Mouse (Mus musculus) spleen, postnatal 36 days (tissue): ENCODE measurements around the gene Prorsd1.

Source experiments
- DNase-seq, 2 experiments: peaks; one replicate each; pipeline ENCODE4 v3.0.0; 2022; ENCODE audit warnings: low spot score in 2 of 2, mixed read lengths in 1 of 2

The Prorsd1 gene

GRCm38 (mm10) chr11:29503948-29504893 is 10.6 kb downstream of the Prorsd1 start:
- no peak for DNase-seq

DNA sequence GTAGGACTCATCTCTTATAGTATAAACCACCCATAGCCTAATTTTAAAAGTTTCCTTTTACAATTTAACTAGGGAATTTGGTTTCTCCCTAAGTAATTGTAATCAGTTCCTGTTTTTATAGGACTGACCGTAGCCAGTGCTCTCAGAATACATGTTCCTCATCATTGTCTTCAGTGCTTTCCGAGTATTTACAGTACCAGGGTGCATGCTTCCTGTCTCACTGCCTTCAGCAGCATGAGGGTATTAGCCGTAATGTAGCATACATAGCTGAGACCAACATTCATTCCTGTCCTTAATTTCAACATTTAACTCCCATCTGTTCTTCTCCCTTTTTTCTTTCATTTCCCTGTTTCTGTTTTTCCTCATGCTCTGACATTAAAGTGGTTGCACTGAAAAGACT is 17.9 kb downstream of the Prorsd1 start:
- no peak for DNase-seq

DNA sequence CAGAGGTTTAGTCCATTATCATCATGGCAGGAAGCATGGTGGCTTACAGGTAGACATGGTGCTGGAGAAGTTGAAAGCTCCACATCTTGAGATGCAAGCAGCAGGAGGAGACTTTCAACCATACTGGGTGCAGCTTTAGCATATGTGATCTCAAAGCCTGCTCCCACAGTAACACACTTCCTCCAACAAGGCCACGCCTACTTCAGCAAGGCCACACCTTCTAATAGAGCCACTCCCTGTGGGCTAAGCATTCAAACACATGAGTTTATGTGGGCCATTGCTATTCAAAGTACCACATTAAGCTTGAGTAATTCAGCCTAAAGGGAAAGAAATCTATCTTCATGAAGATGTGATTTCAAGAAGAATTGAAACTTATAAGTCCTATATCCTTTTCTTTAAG is 21.7 kb downstream of the Prorsd1 start:
- no peak for DNase-seq

GRCm38 (mm10) chr11:29474676-29475075 is 40.2 kb downstream of the Prorsd1 start:
- DNase-seq, result no peak
